Mouse (Mus musculus) gastrocnemius, adult 2 months (tissue): ENCODE data around the gene Rasgrf2. TPM values are rescaled to one million over a fixed set of nuclear protein-coding genes. Genes with fewer than 3 reads are reported as not detected.

Experiments
- DNase-seq: peaks from one replicate; pipeline ENCODE4 v3.0.0; 2022
- H3K27ac ChIP-seq: fragments of 200-600 bp; 2 replicates; pipeline ENCODE4 v1.8.1; 2022; ENCODE audit warnings: mild to moderate bottlenecking
- H3K4me3 ChIP-seq: fragments of 200-600 bp; 2 replicates; pipeline ENCODE4 v1.8.1; 2022; ENCODE audit warnings: mild to moderate bottlenecking, moderate library complexity
- CTCF ChIP-seq: fragments of 200-600 bp; IDR thresholded peaks from 2 replicates; pipeline ENCODE4 v1.8.1; 2022; ENCODE audit warnings: antibody characterized with exemption, mild to moderate bottlenecking, moderate library complexity
- intact Hi-C: fragments of 180-260 bp; cut with DNase I; formaldehyde crosslinking; loops from one replicate; pipeline ENCODE4 v1.15.1; 2025
- total RNA-seq, 2 experiments: library from RNA; stranded (reverse); gene quantifications; 2 replicates each; pipeline ENCODE4 v1.2.3; 2021

The Rasgrf2 gene
- total RNA-seq, 2 experiments from 2014 or later, result 5.0 to 6.2 TPM

DNA sequence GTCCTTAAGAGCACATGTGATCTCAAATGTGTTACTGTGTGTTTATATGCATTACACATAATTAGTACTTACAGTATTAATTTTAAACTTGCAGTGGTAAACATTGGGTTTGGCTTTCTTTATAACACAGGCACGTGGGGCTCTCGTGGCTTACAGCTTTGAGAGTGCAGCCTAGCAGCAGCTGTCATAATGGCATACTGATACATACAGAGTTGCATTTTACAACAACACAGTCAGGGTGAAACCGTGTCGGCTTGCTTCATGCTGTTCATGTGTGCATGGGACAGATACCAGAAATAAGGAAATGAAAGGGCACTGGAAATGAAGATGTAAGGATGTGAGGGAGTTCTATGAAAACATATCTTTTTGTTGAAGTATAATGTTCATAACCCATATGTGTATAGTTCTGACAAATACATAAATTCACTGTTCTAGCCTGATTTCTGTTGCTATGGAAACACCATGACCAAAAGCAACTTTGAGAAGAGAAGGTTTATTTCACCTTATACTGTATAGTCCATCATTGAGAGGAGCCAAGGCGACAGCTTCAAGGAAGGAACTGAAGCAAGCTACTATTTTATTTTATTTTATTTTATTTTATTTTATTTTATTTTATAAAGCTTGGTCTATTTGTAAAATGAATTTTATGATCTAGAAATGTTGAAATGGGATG lies 246.6 kb downstream of the Rasgrf2 start:
- no peak for DNase-seq
- intact Hi-C loops, result no loop called here
- Histone ChIP-seq H3K27ac (no peak overlapping the region), H3K4me3 (no peak overlapping the region)
- TF ChIP-seq CTCF, result no peak

DNA sequence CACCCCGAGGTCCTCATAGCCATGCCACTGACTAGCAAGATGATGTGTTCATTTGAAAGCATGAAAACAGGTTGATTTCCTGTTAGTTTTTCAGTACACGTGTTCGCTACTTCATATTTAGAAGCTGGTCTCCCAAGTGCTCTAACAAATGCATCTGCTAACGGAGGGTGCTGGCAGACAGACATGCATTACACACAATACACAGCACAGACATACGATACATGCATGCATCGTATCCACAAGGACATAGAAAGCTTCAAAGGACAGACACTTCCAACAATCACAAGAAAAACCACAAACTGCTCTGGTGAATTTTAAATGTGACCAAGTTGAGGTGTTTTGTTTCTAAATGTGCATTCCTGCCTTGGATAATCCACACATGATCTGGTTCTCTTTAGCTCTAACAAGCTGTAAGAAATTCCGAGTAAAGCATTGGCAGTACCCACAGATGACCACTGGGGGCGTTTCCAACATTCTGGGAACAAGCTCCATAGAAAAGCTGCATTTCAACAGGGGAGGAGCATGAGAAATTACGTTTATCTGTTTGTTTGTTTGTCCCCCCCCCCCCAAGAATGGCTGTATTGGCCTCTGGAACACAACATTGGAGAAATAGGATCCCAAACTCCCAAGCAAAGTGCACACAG lies 249.5 kb downstream of the Rasgrf2 start:
- no peak overlapping the region for H3K4me3 ChIP-seq
- H3K27ac ChIP-seq, result no peak overlapping the region
- intact Hi-C loops, result no loop called here
- peak; percentile 77 for TF ChIP-seq CTCF
- DNase-seq, result peak; percentile 55

DNA sequence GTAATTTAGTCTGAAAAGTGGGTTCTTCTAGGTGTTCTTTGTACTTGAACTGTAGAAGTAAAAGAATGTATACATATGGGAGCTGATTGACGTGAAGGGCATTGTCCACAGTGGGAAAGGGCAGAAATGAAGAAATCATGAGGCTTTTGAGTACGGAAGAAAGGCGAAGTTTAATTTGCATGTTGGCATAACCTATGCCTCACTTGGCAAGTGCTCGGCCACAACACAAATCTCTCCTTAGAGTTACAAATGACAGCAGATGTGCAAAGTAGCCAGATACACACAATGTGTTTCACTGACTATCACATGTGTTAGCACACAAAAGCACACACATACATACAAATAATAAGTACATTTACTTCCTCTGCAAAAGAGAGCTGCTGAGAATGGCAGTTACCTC lies 251.2 kb downstream of the Rasgrf2 start:
- intact Hi-C loops, result no loop called here
- DNase-seq, result no peak

DNA sequence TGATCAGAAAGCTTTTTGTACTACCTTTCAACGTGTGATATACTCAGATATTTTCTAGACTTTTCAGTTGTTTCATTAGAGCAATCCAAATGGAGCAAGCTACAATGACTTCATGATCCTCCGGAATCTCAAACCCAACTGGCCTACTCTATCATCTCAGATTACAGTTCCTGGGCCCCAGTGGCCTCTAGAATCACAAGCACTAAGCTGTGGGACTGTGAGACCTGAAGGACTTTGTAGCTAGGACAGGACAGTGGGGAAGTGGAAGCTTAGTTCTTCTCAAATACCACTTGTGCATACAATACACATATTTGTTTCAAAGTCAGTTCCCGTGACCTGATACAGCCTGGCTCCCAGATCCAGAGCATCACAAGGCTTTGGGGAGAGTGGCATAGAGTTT lies 253.5 kb downstream of the Rasgrf2 start:
- no peak for TF ChIP-seq CTCF
- intact Hi-C loops, result no loop called here
- DNase-seq, result no peak
- peak overlapping the region; percentile 63 for H3K4me3 ChIP-seq
- H3K27ac ChIP-seq, result peak overlapping the region; percentile 99

More for the DNA sequence above, 251.2 kb downstream of the Rasgrf2 start:
- H3K27ac ChIP-seq, result peak overlapping the region; percentile 25; the same call in 1 of the 2 replicates
- TF ChIP-seq CTCF, result no peak
- H3K4me3 ChIP-seq, result peak overlapping the region; percentile 26; the same call in 1 of the 2 replicates

DNA sequence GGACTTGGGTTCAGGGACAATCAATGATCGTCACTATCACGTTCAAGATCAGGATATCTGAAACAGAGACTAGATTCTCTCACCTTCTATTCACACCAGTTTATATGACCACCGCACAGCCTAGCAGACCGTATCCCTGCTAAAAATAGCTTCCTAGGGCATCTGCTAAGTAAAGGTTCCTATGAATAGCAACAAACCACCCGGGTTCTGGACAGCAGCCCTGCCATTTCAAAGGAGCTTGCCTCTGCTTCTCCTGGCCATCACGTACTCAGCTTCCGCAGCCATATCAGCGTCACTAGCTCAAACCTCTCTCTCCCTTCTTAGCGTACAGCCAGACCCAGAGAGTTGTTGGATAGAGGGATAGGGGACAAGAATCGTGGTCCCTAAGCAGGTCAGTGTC lies 254.1 kb downstream of the Rasgrf2 start:
- no peak for TF ChIP-seq CTCF
- intact Hi-C loops, result no loop called here
- peak; percentile 88 for DNase-seq
- peak overlapping the region; percentile 99 for H3K27ac ChIP-seq
- peak overlapping the region; percentile 63 for H3K4me3 ChIP-seq

DNA sequence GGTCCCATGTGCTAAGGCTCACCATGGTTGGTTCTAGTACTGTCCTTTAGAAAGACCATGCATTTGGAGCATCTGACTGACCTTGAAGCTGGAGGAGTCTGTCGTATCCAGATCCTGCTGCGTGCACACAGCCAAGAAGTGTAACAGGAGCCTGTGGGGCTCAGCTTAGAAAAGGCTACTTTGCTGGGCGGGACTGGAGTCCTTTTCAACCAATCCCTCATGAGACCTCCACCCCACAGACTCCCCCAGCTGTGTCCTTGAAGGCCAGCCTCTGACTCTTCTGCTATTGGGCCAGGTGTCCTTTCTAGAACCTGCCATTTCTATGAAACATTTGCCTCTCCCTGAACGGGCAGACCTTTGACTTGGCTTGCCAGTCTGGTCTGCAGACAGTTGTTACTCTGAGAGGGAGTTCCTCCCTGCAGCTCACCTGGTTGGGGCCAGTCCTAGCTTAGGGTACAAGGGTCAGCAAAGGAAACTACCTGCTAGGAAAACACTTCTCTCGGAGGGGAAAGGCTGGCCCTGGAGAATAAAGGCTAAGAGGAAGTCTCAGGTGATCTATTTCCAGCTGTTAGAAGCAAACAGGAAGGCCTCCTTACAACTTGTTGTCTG lies 254.6 kb downstream of the Rasgrf2 start, which contains the start of gene Ckmt2:
TSS of gene Ckmt2 (minus strand) at position 145 of the 609 bp plus-strand sequence.
- Histone ChIP-seq H3K4me3 (peak within 1 kb of the TSS; percentile 63), H3K27ac (peak within 1 kb of the TSS; percentile 99)
- intact Hi-C loops, result no loop called here
- DNase-seq, result peak; percentile 87
- no peak for TF ChIP-seq CTCF

DNA sequence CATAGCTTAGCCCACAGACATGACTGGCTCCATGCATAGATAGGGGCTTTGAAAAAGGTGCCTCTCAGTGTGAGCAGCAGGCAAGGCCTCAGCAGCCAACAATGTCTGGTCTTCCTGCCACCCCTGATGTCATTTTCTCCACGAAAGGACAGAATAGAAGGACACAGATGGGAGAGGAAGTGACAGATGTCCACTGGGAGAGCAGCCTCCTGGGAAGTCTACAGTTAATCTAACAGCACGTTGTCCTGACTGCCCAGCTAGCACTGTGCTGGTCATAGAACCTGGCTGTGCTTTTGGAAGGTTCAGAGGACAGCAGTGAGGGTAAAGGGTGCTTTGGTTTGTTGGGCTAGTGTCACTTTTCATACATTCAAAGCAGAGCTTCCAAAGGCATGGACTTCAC lies 255.9 kb downstream of the Rasgrf2 start:
- Histone ChIP-seq H3K27ac (peak overlapping the region; percentile 99), H3K4me3 (peak overlapping the region; percentile 63)
- no peak for DNase-seq
- no peak for TF ChIP-seq CTCF
- intact Hi-C loops, result no loop called here

DNA sequence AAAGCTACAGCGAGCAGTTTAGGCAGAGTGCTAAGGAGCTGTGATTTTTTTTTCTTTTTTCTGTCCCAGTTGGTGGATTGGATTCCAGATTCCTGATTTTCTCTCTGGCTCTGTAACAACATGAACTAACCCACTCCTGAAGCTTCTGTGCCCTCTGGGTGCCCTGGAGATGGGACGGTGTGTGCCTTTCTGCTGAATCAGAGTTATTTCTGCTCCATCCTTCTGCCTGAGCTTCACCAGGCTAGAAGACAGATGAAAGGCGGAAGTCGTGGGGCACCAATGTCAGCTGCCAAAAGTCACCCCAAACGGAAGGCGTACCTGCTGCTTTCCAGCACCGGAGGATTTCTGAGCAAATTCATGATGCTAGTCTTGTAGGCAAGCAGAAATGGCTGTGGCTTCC lies 256.9 kb downstream of the Rasgrf2 start:
- intact Hi-C loops, result loop anchor here (5.0 kb wide), 1 partner anchor 67 kb away; the partner anchor contains the start of gene Zcchc9
- Histone ChIP-seq H3K4me3 (peak overlapping the region; percentile 63), H3K27ac (peak overlapping the region; percentile 99)
- DNase-seq, result peak; percentile 35
- no peak for TF ChIP-seq CTCF

DNA sequence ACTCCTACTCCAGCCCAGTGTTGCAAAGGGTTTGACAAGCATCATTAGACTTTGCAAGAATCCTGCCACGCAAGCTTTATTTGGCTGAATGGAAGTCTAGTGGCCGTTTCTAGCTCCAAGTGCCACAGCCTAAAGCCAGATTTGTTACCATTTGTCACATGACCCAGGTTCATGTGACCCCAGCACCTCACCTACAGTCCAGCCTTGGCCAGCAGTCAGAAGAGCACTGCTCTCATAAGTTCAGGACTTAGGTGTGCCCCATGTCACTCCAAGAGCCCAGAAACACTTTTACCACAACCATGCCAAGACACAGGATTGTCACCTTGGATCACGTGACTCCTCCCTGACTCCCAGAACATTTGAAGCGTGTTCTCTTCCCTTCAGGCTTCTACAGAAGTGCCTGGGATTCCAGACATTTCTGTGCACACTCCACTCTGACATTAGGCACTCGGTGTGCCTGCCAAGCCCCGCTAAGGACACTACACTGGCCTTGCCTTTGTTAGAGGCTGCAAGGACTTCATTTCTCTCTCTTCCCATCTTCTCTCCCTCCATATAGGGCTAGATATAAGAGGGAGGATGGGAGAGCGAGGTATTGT lies 257.6 kb downstream of the Rasgrf2 start:
- DNase-seq, result peak; percentile 49

DNA sequence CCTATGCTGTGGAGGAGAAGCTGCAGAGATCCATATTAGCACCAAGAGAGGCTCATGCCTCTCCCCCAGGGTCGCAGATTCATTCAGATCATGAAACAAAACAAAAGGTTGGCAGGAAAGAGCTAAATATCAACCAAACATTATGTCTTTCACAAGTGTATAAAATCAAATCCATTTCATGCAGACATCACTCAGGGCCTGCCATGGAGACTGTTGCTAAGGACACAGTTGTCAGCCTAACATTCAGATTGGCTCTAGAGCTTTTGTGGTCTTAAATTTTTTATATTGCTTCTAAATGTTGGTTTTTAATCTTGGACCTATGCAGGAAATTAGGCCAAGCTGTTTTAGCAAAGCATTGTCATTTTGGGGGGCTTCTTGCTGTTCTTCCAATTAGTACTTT lies 262.9 kb downstream of the Rasgrf2 start:
- TF ChIP-seq CTCF, result no peak
- no peak for DNase-seq
- Histone ChIP-seq H3K4me3 (no peak overlapping the region), H3K27ac (no peak overlapping the region)
- intact Hi-C loops, result loop anchor here (10.0 kb wide), 1 partner anchor 684 kb away; no protein-coding TSS in a partner anchor

More for the DNA sequence above, 257.6 kb downstream of the Rasgrf2 start:
- intact Hi-C loops, result loop anchor here (5.0 kb wide), 1 partner anchor 67 kb away; the partner anchor contains the start of gene Zcchc9
- peak overlapping the region; percentile 63 for H3K4me3 ChIP-seq
- no peak for TF ChIP-seq CTCF
- peak overlapping the region; percentile 99 for H3K27ac ChIP-seq

DNA sequence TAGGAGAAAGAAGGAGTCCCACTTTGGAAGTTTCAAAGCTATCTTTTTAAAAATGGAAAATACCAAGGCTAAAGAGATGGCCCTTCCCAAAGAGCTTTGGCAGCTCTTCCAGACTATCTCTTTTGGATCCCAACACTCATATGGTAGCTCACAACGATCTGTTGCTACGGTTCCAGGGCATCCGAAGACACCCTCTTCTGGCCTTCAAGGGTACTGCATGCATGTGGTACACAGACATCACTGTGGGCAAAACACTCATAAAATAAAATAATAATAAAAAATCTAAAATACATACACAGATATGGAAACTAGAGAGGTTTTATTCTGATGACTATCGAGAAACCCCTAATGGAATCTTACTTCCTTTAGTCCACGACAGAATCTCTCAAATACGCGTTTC lies 272.6 kb downstream of the Rasgrf2 start:
- intact Hi-C loops, result loop anchor here (5.0 kb wide), 1 partner anchor 52 kb away; the partner anchor contains the start of gene Zcchc9
- Histone ChIP-seq H3K27ac (no peak overlapping the region), H3K4me3 (no peak overlapping the region)
- TF ChIP-seq CTCF, result peak; percentile 77
- no peak for DNase-seq

DNA sequence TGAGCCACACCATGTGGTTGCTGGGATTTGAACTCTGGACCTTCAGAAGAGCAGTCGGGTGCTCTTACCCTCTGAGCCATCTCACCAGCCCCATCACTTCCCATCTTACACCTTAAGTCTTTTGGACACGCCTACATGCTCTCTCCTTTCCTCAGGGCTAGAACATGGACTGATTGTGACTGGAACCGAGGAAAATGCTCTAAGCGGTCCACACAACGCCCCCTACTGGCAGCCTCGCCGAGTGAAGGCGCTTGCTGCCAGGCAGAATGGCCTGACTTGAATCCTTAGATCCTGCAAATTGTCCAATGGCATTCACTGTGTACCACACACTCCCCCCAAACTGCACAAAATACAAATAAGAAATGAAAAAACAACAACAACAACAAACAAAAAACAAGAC lies 274.0 kb downstream of the Rasgrf2 start:
- Histone ChIP-seq H3K27ac (no peak overlapping the region), H3K4me3 (no peak overlapping the region)
- intact Hi-C loops, result loop anchor here (5.0 kb wide), 1 partner anchor 50 kb away; the partner anchor contains the start of gene Zcchc9
- no peak for DNase-seq
- TF ChIP-seq CTCF, result peak; percentile 37; the same call in 1 of the 2 replicates
